Mouse (Mus musculus): ENCODE measurements at regions not wholly inside any gene's neighbourhood (a gene's known extent, or its start where the extent isn't known, plus 50 kb on each side); places are given as distances from the start of the nearest gene placed in this dataset.
A peak's percentile ranks its signal among the peaks of the same experiment; 100 is the strongest.
"Not testable (repeated sequence)": the region's sequence is repeated elsewhere in the genome, so short reads cannot be mapped to it uniquely, and the experiment has no call there.

- DNase-seq (ENCODE audit: low spot score in 2 of 2), result no peak
- intact Hi-C loops (cut with DNase I), result no loop called here
Measured at GRCm38 (mm10) chr15:14815556-14815955, 1642.1 kb upstream of the Cdh6 start.

- no peak for DNase-seq (ENCODE audit: low spot score in 2 of 2)
- intact Hi-C loops (cut with DNase I), result no loop called here
Measured at GRCm38 (mm10) chr15:14806849-14807248, 1633.4 kb upstream of the Cdh6 start.

- intact Hi-C loops (cut with DNase I), result no loop called here
- DNase-seq (ENCODE audit: low spot score in 2 of 2), result no peak
Measured at GRCm38 (mm10) chr15:14795221-14795620, 1621.7 kb upstream of the Cdh6 start.

- intact Hi-C loops (cut with DNase I), result no loop called here
- DNase-seq (ENCODE audit: low spot score in 2 of 2), result no peak
Measured at GRCm38 (mm10) chr15:14780727-14781126, 1607.3 kb upstream of the Cdh6 start.

GRCm38 (mm10) chr15:14741733-14742132, 1568.3 kb upstream of the Cdh6 start:
- intact Hi-C loops (cut with DNase I), result no loop called here
- DNase-seq (ENCODE audit: low spot score in 2 of 2), result no peak

- DNase-seq (ENCODE audit: low spot score in 2 of 2); intact Hi-C loops (cut with DNase I): not testable (repeated sequence)
Measured at GRCm38 (mm10) chr15:14697925-14698324, 1524.5 kb upstream of the Cdh6 start.

GRCm38 (mm10) chr15:14696481-14696880, 1523.0 kb upstream of the Cdh6 start:
- DNase-seq (ENCODE audit: low spot score in 2 of 2), result no peak
- intact Hi-C loops (cut with DNase I), result no loop called here

GRCm38 (mm10) chr15:14689141-14689540, 1515.7 kb upstream of the Cdh6 start:
- no peak for DNase-seq (ENCODE audit: low spot score in 2 of 2)
- intact Hi-C loops (cut with DNase I), result no loop called here

- no peak for DNase-seq (ENCODE audit: low spot score in 2 of 2)
- intact Hi-C loops (cut with DNase I), result no loop called here
Measured at GRCm38 (mm10) chr15:14642291-14642690, 1468.8 kb upstream of the Cdh6 start.

GRCm38 (mm10) chr15:14628523-14628922, 1455.0 kb upstream of the Cdh6 start:
- intact Hi-C loops (cut with DNase I), result loop anchor here (5.0 kb wide), 1 partner anchor 599 kb away; no protein-coding TSS in a partner anchor
- DNase-seq (ENCODE audit: low spot score in 2 of 2), result peak; percentile 27 to 61

- DNase-seq (ENCODE audit: low spot score in 2 of 2), result no peak
- intact Hi-C loops (cut with DNase I), result no loop called here
Measured at GRCm38 (mm10) chr15:14606691-14607090, 1433.2 kb upstream of the Cdh6 start.

Small RNAs in the stretch of these regions (microRNA-seq; reads per million reads assigned to microRNA genes)
- 0 reads per million in 2 experiments for gene Gm24080

All from left cerebral cortex, postnatal 14 days (tissue).